Comparison of ENCODE assay signal across 16 mouse cellular contexts in the genomic region with DNA sequence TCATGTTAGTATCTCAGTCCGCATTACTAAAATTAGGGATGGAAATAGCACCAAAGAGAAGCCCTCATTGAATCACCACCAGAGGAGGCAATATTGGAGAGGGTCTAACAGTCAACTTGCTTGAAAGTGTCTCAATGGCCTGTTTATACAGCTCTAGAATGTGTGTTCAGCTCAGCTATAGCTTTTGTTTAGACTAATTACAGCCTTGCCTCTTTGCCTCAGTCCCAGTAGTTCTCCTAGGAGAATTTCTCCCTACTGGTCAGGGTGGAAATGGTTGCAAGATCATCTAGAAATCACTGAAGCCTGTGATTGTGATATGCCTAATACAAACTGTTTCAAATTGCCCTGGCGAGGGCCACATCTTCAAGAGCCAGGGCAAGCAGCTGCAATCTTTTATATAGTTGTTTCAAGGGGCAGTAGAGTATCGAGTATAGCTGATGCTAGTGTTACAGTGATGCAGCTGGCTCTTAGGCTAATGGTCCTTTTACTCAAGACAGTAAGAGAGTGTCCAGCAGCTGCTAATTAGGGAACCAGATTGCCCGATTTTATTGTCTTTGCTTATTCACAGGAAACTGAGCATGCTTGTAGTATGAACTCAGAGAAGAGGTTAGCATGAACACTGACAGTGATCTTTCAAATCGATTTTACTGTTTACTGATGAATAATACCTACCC. TPM values are rescaled to one million over a fixed set of nuclear protein-coding genes. Genes with fewer than 3 reads are reported as not detected.
DNase-seq lines count a peak whose midpoint lies in the region; ATAC-seq and TF ChIP-seq lines count a peak whose summit lies in the region.
"Had no signal": no experiment of that assay in that cellular context is flagged by ENCODE, and none has a peak within 500 bp of the region (broad histone marks: within the 10 kb centered on the region; RNA-seq: fewer than 3 reads in every experiment).

No protein-coding gene starts in this region.

- no peaks in the 10 kb centered on the region for H3K4me1 ChIP-seq in lung, postnatal 0 days (ENCODE audit: insufficient read depth, low read depth, low read length)
- H3K4me1 ChIP-seq in embryonic facial prominence, embryonic 14.5 days (ENCODE audit: control insufficient read depth, insufficient read depth, low read length): no peaks in the 10 kb centered on the region
- H3K4me1 ChIP-seq in limb, embryonic 10.5 days: peaks cover 12% of the 10 kb centered on the region
- H3K4me1 ChIP-seq: heart, embryonic 15.5 days; hindbrain, embryonic 15.5 days; liver, embryonic 12.5 days; lung, embryonic 15.5 days had no signal

- H3K9ac ChIP-seq in lung, postnatal 0 days (replicated peaks; ENCODE audit: low read depth): no peak overlapping the region
- H3K9ac ChIP-seq in embryonic facial prominence, embryonic 14.5 days (ENCODE audit: low read depth, low read length): no peak overlapping the region
- H3K9ac ChIP-seq: heart, embryonic 15.5 days; hindbrain, embryonic 15.5 days; liver, embryonic 12.5 days; lung, embryonic 15.5 days had no signal

- H3K36me3 ChIP-seq in lung, postnatal 0 days (ENCODE audit: insufficient read depth, low read length): no peaks in the 10 kb centered on the region
- no peaks in the 10 kb centered on the region for H3K36me3 ChIP-seq in embryonic facial prominence, embryonic 14.5 days (ENCODE audit: control insufficient read depth, insufficient read depth, low read length)
- no peaks in the 10 kb centered on the region for H3K36me3 ChIP-seq in limb, embryonic 10.5 days
- H3K36me3 ChIP-seq: heart, embryonic 15.5 days; hindbrain, embryonic 15.5 days; liver, embryonic 12.5 days; lung, embryonic 15.5 days had no signal

- H3K27me3 ChIP-seq in lung, postnatal 0 days (replicated peaks; ENCODE audit: insufficient read depth, low read length): no peaks in the 10 kb centered on the region
- H3K27me3 ChIP-seq in embryonic facial prominence, embryonic 14.5 days (replicated peaks; ENCODE audit: control insufficient read depth, insufficient read depth, low read length): no peaks in the 10 kb centered on the region
- no peaks in the 10 kb centered on the region for H3K27me3 ChIP-seq in limb, embryonic 10.5 days (ENCODE audit: low read depth, poor library complexity, severe bottlenecking)
- H3K27me3 ChIP-seq: heart, embryonic 15.5 days; hindbrain, embryonic 15.5 days; liver, embryonic 12.5 days; lung, embryonic 15.5 days had no signal

- H3K4me2 ChIP-seq in lung, postnatal 0 days (replicated peaks; ENCODE audit: low read depth, low read length): no peak overlapping the region
- no peak overlapping the region for H3K4me2 ChIP-seq in embryonic facial prominence, embryonic 14.5 days (ENCODE audit: low read depth, low read length)
- H3K4me2 ChIP-seq: heart, embryonic 15.5 days; hindbrain, embryonic 15.5 days; liver, embryonic 12.5 days; lung, embryonic 15.5 days had no signal

- no peak overlapping the region for H3K27ac ChIP-seq in lung, postnatal 0 days (ENCODE audit: low read length)
- no peak overlapping the region for H3K27ac ChIP-seq in embryonic facial prominence, embryonic 14.5 days (replicated peaks; ENCODE audit: low read depth, low read length)
- 0 out of 2 replicates have a peak overlapping the region, but pooled peaks have one; percentile 20 for H3K27ac ChIP-seq in limb, embryonic 10.5 days
- H3K27ac ChIP-seq: heart, embryonic 15.5 days; hindbrain, embryonic 15.5 days; liver, embryonic 12.5 days; lung, embryonic 15.5 days had no signal

- TF ChIP-seq EP300 in lung, postnatal 0 days (IDR thresholded peaks at IDR 0.05): no peak

- peak; percentile 46; the same call in 1 of the 2 replicates for ATAC-seq in lung, postnatal 0 days
- peak; percentile 50; the same call in 1 of the 2 replicates for ATAC-seq in embryonic facial prominence, embryonic 14.5 days (ENCODE audit: low read depth)
- ATAC-seq: liver, embryonic 12.5 days had no signal

- H3K4me3 ChIP-seq in lung, postnatal 0 days (ENCODE audit: low read depth, low read length): no peak overlapping the region
- no peak overlapping the region for H3K4me3 ChIP-seq in embryonic facial prominence, embryonic 14.5 days (ENCODE audit: low read depth, low read length)
- H3K4me3 ChIP-seq in limb, embryonic 10.5 days: no peak overlapping the region
- H3K4me3 ChIP-seq: heart, embryonic 15.5 days; hindbrain, embryonic 15.5 days; liver, embryonic 12.5 days; lung, embryonic 15.5 days had no signal

- no peaks in the 10 kb centered on the region for H3K9me3 ChIP-seq in lung, postnatal 0 days (ENCODE audit: low read length)
- no peaks in the 10 kb centered on the region for H3K9me3 ChIP-seq in embryonic facial prominence, embryonic 14.5 days (ENCODE audit: control insufficient read depth, low read length)
- no peaks in the 10 kb centered on the region for H3K9me3 ChIP-seq in limb, embryonic 10.5 days (replicated peaks)
- H3K9me3 ChIP-seq: heart, embryonic 15.5 days; hindbrain, embryonic 15.5 days; liver, embryonic 12.5 days; lung, embryonic 15.5 days had no signal

- TF ChIP-seq CTCF in lung, postnatal 0 days (IDR thresholded peaks at IDR 0.05): 0 out of 2 replicates have a peak, but pooled peaks have one; percentile 10

- DNase-seq in heart, adult 18-20 months: peak; percentile 7 to 15
- no peak for DNase-seq in heart, adult 8-10 months (ENCODE audit: low spot score)
- DNase-seq in lung, postnatal 0 days (ENCODE audit: low spot score): no peak
- DNase-seq in lung, postnatal 14 days: no peak
- DNase-seq in embryonic facial prominence, embryonic 14.5 days (ENCODE audit: low spot score): peak; percentile 38
- DNase-seq in limb, embryonic 10.5 days (ENCODE audit: low spot score): no peak
- DNase-seq in B cell, adult 2 months: no peak
- no peak for DNase-seq in frontal cortex, postnatal 10 days (ENCODE audit: low spot score in 2 of 2)
- DNase-seq: cerebellum, adult 11-12 months; kidney, postnatal 36 days had no signal

- WGBS in lung, postnatal 0 days: 59% methylated on average over 5 of the region's 5 CpGs
- 62% methylated on average over 5 of the region's 5 CpGs for WGBS in embryonic facial prominence, embryonic 14.5 days
- 79% methylated on average over 5 of the region's 5 CpGs for WGBS in limb, embryonic 10.5 days

RNA-seq across cellular contexts. Expression of a gene that starts 27.9 kb away (rescaled TPM):
- 1 to 10 TPM; 4.0 to 7.8 TPM for total RNA-seq in heart, adult 18-20 months (2021)
- 1 to 10 TPM; 3.6 to 7.7 (median 5.9) TPM for total RNA-seq in heart, adult 8-10 months (2022)
- 73.1 and 76.2 TPM in 2 replicates for polyA plus RNA-seq in lung, postnatal 0 days (2015; fragmentation: Nextera tagmentation; extraction: Ambion mirVana)
- polyA plus RNA-seq in embryonic facial prominence, embryonic 14.5 days (2014; fragmentation: Nextera tagmentation; extraction: Ambion mirVana): 119 and 142 TPM in 2 replicates
- 24.3 and 46.5 TPM in 2 replicates for polyA plus RNA-seq in limb, embryonic 10.5 days (2016; fragmentation: Nextera tagmentation; extraction: Ambion mirVana)
- total RNA-seq: granulocyte monocyte progenitor cell, adult 5-6 weeks; megakaryocyte-erythroid progenitor cell, adult 5-6 weeks had no signal

Comparison
In these comparisons a context has a peak if more than half of its experiments do, and no peak if none do; other contexts are left out.
1. DNase-seq: peak in heart, adult 18-20 months (2 of 2) and embryonic facial prominence, embryonic 14.5 days (single experiment); none in heart, adult 8-10 months (single experiment), lung, postnatal 0 days (single experiment), lung, postnatal 14 days (single experiment), limb, embryonic 10.5 days (single experiment), B cell, adult 2 months (0 of 2) and frontal cortex, postnatal 10 days (0 of 2).